Mouse (Mus musculus): ENCODE data around the gene St6galnac3.

DNA sequence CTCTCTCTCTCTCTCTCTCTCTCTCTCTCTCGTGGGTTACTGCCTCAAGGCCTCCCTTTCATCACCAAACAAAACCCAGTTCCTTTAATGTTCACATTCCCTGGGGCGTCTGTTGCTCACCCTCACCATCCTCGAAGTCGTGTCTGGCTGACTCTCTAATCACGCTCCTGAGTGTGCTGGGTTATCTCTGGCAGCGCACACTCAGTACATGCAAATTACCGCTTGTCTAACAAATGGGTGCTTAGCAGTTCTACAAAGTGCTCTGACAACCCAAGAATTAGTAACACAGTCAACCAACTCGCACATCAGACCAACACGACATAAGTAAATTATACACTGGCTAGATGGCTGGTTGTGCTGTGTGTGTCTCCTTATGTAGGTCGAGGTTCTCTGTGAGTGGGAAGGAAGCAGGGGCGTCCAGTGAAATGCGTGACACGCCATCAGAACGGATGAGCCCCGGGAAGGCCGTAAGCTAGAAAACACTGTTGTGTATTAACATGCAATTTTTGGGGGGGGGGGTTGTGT lies 11.8 kb upstream of the St6galnac3 start:
- TF ChIP-seq CTCF (IDR thresholded peaks at IDR 0.05; ENCODE audit: borderline replicate concordance, insufficient read depth, low read length) (no peak), POLR2A (IDR thresholded peaks at IDR 0.05; ENCODE audit: low read depth, low read length) (no peak)

Measured in embryonic fibroblast, embryonic 13.5 days (primary cell).